Mouse (Mus musculus) ES-CJ7 (cell line): ENCODE results near the gene Slc16a12.
"Not testable (repeated sequence)": the region's sequence is repeated elsewhere in the genome, so short reads cannot be mapped to it uniquely, and the experiment has no call there.

Experiments
- DNase-seq: peaks from one replicate; pipeline ENCODE4 v3.0.0; 2011; ENCODE audit warnings: low read depth, low spot score

The Slc16a12 gene

GRCm38 (mm10) chr19:34746688-34747504 is at the start of gene Slc16a12:
Gene Slc16a12 (minus strand): TSS chr19:34747289.
- peak; percentile 13 for DNase-seq

GRCm38 (mm10) chr19:34796396-34796795 is 49.3 kb upstream of the Slc16a12 start:
- no peak for DNase-seq

GRCm38 (mm10) chr19:34782491-34782890 is 35.4 kb upstream of the Slc16a12 start:
- DNase-seq = no peak

- no peak for DNase-seq
Measured at GRCm38 (mm10) chr19:34778993-34779392, 31.9 kb upstream of the Slc16a12 start.

- DNase-seq = no peak
Measured at GRCm38 (mm10) chr19:34778098-34778497, 31.0 kb upstream of the Slc16a12 start.

- DNase-seq = peak; percentile 39
Measured at GRCm38 (mm10) chr19:34772775-34773174, 25.7 kb upstream of the Slc16a12 start.

- DNase-seq = no peak
Measured at GRCm38 (mm10) chr19:34770764-34771163, 23.7 kb upstream of the Slc16a12 start.

- DNase-seq = no peak
Measured at GRCm38 (mm10) chr19:34758754-34759153, 11.7 kb upstream of the Slc16a12 start.

GRCm38 (mm10) chr19:34756561-34757240 is 9.6 kb upstream of the Slc16a12 start:
- DNase-seq = no peak

GRCm38 (mm10) chr19:34755680-34756079 is 8.6 kb upstream of the Slc16a12 start:
- no peak for DNase-seq

- no peak for DNase-seq
Measured at GRCm38 (mm10) chr19:34753243-34753642, 6.2 kb upstream of the Slc16a12 start.

GRCm38 (mm10) chr19:34752391-34753092 is 5.5 kb upstream of the Slc16a12 start:
- no peak for DNase-seq

GRCm38 (mm10) chr19:34751150-34751549 is 4.1 kb upstream of the Slc16a12 start:
- no peak for DNase-seq

GRCm38 (mm10) chr19:34748992-34749391 is 1.9 kb upstream of the Slc16a12 start:
- no peak for DNase-seq

GRCm38 (mm10) chr19:34747969-34748368 is 880 bp upstream of the Slc16a12 start:
- DNase-seq = not testable (repeated sequence)

GRCm38 (mm10) chr19:34746201-34746600 is 888 bp downstream of the Slc16a12 start:
- DNase-seq = no peak

- no peak for DNase-seq
Measured at GRCm38 (mm10) chr19:34745012-34745411, 2.1 kb downstream of the Slc16a12 start.

GRCm38 (mm10) chr19:34737916-34738315 is 9.2 kb downstream of the Slc16a12 start:
- peak; percentile 6 for DNase-seq

- DNase-seq = no peak
Measured at GRCm38 (mm10) chr19:34735900-34736299, 11.2 kb downstream of the Slc16a12 start.

- no peak for DNase-seq
Measured at GRCm38 (mm10) chr19:34733020-34733419, 14.1 kb downstream of the Slc16a12 start.

- no peak for DNase-seq
Measured at GRCm38 (mm10) chr19:34731356-34731755, 15.7 kb downstream of the Slc16a12 start.

- no peak for DNase-seq
Measured at GRCm38 (mm10) chr19:34730584-34730983, 16.5 kb downstream of the Slc16a12 start.
